7 mouse cellular contexts compared by ENCODE assay signal in the genomic region with DNA sequence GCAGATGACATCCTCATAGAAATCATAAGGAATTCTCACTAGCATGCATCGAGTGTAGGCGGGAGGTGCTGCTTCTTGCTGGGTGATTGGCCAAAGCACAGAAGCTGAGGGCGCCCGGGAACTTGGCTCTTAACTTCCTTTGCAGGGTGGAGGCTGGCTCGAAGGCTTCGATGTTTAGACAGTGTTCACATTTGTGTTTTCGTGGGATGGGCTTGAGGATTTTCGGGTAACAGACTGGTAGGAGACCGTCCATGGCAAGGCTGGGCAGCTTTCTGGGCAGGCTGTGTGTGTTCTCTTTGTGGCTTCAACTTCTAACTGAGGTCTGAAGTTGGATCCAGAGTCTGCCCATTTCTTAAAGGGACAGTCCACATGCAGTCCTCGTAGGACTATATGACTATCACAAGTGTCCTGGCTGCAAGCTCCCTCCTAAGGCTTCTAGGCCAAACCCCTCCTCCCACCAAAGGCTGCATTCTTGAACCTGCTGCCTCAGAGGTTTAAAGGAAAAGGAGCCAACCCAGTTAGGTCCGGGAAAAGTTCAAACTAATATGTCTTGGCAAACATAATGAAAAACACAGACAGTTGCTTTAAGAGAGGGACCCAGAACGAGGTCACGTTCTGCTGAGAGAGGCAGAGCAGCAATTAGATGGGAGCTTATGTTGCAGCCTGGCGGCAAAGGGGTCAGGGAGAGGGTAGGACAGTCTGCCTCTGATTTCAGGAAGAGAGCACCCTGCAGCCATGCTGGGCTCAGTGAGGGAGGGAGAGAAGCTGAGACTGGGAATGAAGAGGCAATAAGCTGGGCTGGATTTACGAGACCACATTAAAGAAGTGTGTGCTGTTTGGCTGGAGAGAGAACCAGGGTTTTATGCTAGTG.
DNase-seq lines count a peak whose midpoint lies in the region; ATAC-seq lines count a peak whose summit lies in the region.

No protein-coding gene starts in this region.

- H3K9me3 ChIP-seq in liver, embryonic 12.5 days (replicated peaks): no peaks in the 10 kb centered on the region

- peak; percentile 70 for DNase-seq in Muller cell, postnatal 12 days (ENCODE audit: inconsistent ontology term)
- peak; percentile 63 for DNase-seq in brain, adult 2 months (ENCODE audit: low read depth, low spot score)
- peak; percentile 39 to 61 for DNase-seq in heart, adult 18-20 months
- DNase-seq in kidney, adult 11 months: peak; percentile 16
- peak; percentile 80 for DNase-seq in retina, postnatal 1 day
- DNase-seq in spleen, postnatal 36 days (ENCODE audit: low spot score in 2 of 2): no peak

- 0 out of 2 replicates have a peak overlapping the region, but pooled peaks have one; percentile 2 for H3K27ac ChIP-seq in liver, embryonic 12.5 days

- no peak overlapping the region for H3K4me3 ChIP-seq in liver, embryonic 12.5 days

- H3K36me3 ChIP-seq in liver, embryonic 12.5 days: no peaks in the 10 kb centered on the region

- no peak for ATAC-seq in liver, embryonic 12.5 days

- no peak overlapping the region for H3K9ac ChIP-seq in liver, embryonic 12.5 days

- WGBS in liver, embryonic 12.5 days (ENCODE audit: insufficient replicate concordance): 48% methylated on average over 15 of the region's 15 CpGs

- no peaks in the 10 kb centered on the region for H3K27me3 ChIP-seq in liver, embryonic 12.5 days (replicated peaks)

- no peak overlapping the region for H3K4me2 ChIP-seq in liver, embryonic 12.5 days

- H3K4me1 ChIP-seq in liver, embryonic 12.5 days: no peaks in the 10 kb centered on the region

Comparison
In these comparisons a context has a peak if more than half of its experiments do, and no peak if none do; other contexts are left out.
1. DNase-seq: peak in Muller cell, postnatal 12 days (single experiment), brain, adult 2 months (single experiment), heart, adult 18-20 months (2 of 2), kidney, adult 11 months (single experiment) and retina, postnatal 1 day (single experiment); none in spleen, postnatal 36 days (0 of 2).